Mouse (Mus musculus) frontal cortex, postnatal 10 days (tissue): ENCODE results near the gene Pdzrn4.

Experiments
- DNase-seq, 2 experiments: peaks; one replicate each; pipeline ENCODE4 v3.0.0; 2022; ENCODE audit warnings: low spot score in 2 of 2, mixed read lengths in 1 of 2

The Pdzrn4 gene

DNA sequence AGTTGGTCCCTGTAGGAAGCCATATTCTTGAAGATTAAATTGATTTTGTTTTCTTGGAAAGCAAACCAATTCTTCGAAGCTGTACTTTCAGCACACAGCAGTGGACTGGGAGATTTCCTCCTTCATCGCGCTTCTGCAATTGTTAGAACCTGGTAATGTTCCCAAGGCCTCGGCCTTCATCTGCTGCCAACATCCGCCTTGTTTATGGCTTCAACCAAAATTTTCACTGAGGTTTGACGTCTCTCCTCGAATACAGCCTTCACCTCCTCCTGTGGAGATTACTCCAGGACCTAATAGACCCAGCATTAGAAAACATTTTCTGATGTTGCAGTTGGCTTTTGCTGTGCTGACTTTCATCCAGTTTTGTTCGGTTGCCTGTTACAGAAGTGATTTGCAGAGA lies 307.5 kb downstream of the Pdzrn4 start:
- no peak for DNase-seq

DNA sequence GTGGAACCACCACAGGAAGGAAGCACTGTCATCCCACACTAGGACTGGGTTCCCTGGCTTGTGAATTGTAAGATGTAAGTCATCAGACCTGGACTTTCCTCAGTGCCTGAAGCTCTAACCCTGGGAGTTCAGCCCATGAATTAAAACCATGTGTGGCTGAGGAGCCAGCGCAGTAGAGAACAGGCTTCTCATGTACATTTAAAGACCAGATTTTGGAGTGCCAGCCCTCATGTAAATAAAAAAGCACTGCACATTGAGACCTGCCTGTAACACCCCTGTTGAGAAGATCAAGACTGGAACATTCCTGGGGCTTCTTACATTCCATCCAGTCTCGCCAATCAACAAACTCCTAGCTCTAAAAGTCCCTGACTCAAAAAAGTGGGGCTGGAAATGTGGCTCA lies 342.0 kb downstream of the Pdzrn4 start:
- no peak for DNase-seq

- DNase-seq = no peak
Measured at GRCm38 (mm10) chr15:92739887-92740286, 343.2 kb downstream of the Pdzrn4 start.

DNA sequence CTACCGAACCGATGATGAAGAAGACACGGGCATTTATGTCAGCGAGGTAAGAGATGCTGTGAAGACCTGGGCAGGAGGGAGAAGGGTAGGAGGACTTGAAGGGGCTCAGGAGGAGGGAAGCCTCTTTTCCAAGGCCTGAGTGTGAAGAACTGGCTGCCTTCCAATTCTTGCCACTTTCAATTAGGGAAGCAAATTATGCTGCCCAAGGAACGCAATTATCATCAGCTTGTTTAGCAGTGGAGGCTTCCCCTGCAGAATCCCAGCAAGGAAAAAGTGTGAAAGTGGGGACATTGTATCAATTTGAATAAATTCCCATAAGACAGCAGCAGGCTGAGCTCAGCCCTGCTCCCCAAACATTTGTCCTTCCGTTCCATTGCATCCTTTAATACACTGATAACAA lies 346.9 kb downstream of the Pdzrn4 start:
- no peak for DNase-seq

DNA sequence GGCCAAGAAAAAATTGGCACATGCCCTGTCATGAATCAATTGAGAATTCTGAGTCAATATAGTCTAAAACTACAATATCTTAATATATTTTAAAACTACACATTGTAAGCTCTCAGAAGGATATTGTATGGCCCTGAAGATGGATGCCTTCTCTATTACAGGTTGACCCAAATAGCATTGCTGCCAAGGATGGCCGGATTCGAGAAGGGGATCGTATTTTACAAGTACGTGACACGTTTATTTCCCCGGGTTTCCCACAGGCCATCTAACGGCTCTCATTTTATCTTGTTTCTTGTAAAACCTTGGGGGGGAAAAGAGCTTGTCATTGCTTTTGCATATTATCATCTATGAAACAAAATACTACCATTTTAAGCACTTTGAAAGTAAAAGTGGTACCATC lies 349.4 kb downstream of the Pdzrn4 start:
- DNase-seq = no peak

- no peak for DNase-seq
Measured at GRCm38 (mm10) chr15:92752167-92752566, 355.5 kb downstream of the Pdzrn4 start.

DNA sequence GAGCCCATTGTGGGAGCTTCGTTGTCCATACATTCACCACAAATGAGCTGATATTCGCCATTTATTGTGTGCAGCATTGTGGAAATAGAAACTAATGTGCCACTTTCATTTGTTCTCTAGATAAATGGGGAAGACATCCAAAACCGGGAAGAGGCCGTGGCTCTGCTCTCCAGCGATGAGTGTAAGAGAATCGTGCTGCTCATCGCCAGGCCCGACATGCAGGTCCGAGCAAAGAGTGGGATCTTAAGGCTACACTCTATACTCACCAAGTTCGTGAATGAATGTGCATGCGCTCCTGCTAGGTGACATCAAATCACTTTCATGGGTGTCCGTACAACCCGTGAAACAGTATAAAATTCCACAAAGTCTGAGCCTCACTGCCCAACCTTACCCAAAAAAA lies 355.9 kb downstream of the Pdzrn4 start:
- no peak for DNase-seq

- no peak for DNase-seq
Measured at GRCm38 (mm10) chr15:92757085-92757903, 360.6 kb downstream of the Pdzrn4 start.

- no peak for DNase-seq
Measured at GRCm38 (mm10) chr15:92759001-92759400, 362.3 kb downstream of the Pdzrn4 start.

DNA sequence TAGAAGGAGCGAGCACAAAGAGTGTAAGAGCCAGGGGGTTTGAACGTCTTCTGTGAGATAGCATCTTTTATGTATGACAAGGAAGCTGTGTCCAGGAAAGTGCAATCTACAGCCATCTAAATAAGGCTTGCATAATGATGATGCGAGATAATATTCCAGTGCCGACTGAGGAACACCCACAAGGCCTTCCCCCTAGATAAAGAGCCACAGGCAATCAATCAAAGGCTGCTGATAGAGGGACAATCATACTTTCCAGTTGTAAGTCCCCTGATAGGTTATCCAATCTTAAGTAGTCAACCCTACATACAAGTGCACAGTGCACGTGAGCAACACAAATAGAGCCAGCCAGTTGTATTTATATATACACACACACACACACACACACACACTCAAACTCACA lies 366.6 kb downstream of the Pdzrn4 start:
- no peak for DNase-seq

GRCm38 (mm10) chr15:92769535-92769934 lies 372.9 kb downstream of the Pdzrn4 start:
- no peak for DNase-seq

- no peak for DNase-seq
Measured at GRCm38 (mm10) chr15:92788036-92788435, 391.4 kb downstream of the Pdzrn4 start.

GRCm38 (mm10) chr15:92794275-92794674 lies 397.6 kb downstream of the Pdzrn4 start:
- no peak for DNase-seq

DNA sequence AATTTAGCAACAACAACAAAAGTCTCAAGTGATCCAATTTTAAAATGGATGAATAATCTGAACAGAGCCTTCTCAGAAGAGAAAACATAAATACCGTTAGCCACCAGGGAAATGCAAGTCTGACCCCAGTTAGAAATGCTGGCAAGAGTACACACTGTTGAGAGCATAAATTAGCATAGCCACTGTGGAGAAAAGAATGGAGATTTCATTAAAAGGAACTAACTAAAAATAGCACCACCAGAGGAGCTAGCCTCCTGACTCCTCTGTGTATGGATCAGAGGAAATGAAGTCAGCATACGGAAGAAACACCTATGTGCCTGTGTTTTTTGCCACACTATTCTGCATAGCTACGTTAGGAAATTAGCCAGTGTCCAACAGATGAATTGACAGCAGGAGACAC lies 409.3 kb downstream of the Pdzrn4 start:
- DNase-seq = no peak

GRCm38 (mm10) chr15:92806352-92806751 lies 409.7 kb downstream of the Pdzrn4 start:
- no peak for DNase-seq
